Mouse (Mus musculus): ENCODE measurements around the gene Tceal9.
A peak's percentile ranks its signal among the peaks of the same experiment; 100 is the strongest.
"Not testable (repeated sequence)": the region's sequence is repeated elsewhere in the genome, so short reads cannot be mapped to it uniquely, and the experiment has no call there.

The Tceal9 gene

DNA sequence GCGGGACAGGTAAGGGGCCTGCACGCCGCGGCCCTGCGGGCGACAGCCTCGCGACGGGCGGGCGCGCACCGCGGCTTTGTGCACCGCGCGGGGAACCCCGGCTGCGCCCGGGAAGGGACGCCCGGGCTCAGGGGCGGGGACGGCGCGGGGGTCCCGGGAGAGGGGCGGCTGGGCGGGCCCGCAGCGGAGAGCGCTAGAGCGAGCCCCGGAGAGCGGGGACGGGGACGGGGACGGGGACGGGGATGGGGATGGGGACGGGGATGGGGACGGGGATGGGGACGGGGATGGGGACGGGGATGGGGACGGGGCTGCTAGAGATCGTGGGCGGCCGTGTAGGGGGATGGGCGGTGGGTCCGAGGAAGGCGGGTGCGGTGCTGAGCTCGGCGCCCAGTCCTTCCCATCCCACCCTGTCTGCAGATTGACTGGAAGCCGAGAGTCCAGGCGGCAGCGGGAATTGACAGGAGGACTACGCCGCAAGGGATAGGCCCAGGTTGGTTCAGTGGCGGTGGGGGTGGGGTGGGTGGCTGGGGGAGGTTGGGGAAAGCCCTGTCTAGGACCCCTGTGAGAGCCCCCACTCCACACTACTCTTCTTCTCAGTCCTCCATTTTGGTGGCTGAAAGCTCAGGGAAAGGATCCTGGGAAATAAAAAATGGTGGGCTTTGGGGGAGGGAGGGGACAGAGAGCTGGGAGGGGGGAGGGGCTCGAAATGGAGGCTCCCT lies 25.7 kb downstream of the Tceal9 start:
- DNase-seq (ENCODE audit: low spot score): not testable (repeated sequence)

DNA sequence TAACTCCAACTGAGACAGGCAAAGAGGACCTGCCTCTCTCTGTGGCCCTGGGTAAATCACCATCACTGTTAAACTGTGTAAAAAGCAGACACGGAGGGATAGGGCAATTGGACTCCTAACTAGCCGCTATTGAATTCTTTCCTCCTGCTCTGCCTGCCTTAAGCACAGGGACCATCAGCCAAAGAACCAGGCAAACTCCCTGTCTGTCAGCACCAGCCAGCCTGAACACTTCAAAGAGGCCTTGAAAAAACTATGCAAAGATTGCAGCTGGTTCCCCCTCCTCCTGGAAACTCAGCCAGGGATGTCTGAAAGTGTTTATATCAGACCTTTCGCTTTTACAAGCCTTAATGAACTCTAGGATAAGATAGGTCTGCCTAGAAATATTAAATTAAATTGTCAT lies 29.7 kb downstream of the Tceal9 start:
- no peak for DNase-seq (ENCODE audit: low spot score)

DNA sequence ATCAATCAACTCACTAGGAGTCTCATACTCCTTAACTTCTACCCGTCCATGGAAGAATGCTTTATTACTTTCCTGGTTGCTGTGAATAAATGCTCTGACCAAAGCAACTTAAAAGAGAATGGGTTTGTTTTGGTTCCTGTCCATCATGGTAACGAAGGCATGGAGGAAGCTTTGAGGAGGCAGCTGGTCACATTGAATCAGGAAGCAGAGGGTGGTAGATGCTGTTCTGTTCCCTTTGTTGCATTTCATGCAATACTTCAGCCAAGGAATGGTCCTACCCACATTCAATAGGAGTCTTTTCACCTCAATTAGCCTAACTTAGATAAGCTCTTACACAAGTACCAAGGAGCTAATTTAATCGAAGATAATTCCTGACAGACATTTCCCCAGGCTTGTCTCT lies 30.5 kb downstream of the Tceal9 start:
- DNase-seq (ENCODE audit: low spot score): no peak

DNA sequence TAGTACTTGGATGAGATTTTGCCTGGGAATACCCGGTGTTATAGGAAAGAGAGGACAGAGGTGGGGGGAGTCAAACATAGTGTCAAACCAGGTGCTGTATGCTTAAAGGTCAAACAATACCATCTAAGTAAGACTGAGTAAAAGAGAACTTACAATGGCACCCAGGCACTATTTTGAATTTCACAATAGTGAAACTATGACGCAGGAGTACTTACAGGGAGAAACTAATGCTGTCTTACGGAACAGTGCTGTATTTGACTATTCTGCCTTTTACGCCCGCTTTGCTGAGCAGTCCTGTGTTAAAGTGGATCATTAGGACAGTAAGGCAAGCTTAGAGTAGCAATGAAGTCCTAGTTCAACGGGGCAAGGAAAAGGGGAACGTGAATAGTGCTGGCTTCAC lies 32.7 kb downstream of the Tceal9 start:
- no peak for DNase-seq (ENCODE audit: low spot score)

DNA sequence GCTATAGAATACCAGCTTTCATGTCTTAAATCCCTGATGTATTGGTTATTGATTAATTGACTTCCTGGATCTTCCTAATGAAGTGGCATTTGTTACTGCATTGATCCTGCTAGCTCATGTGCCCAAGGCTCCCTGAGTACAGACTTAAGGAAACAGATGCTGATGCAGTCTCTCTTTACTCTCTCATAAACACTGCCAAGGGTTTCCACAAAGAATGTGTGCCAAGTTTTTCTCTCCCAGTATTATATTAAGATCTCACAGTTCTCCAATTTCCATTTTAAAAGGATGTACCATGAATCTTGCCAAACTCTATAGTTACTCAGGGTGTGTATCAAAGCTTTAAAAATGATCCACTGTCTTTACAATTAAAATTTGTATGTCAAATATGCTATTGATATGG lies 33.5 kb downstream of the Tceal9 start:
- DNase-seq (ENCODE audit: low spot score): no peak

DNA sequence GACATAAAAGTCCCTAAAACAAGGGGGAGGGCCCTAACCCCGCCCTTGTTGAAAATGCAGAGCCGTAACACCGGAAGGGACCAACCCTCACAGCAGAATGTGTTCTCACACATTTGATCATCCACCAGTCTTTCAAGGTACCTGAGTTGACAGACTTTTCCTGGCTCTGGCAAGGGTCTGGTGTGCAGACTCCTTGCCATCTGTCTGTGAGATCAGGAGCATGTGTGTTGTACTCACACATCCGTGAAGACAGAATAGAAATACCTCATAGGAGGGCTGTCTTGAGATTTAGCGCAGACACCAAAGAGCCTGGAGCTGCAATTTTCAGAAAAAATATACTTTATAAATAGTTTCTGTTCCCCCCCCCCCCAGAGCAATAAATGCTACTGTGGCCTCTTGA lies 34.5 kb downstream of the Tceal9 start:
- DNase-seq (ENCODE audit: low spot score): peak; percentile 5

DNA sequence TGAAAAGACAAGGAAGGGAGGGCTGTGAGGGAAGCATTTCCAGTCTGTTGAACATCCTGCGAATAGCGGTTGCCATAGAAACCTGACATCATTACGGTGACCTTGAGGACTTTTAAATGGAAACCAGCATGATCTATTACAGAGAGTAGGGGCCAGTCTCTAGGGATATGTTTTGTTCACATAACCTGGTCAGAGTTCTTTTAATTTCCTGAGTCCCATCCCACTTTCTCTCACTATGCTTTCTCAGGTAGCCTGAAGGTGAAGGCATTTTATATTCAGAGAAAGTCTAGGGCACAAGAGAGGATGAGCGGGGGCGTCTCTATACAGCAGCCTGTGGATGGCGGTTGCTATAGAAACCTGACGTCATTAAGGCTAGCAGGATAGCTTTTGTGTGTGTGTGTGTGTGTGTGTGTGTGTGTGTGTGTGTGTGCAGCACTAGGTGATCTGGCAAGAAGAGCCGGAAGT lies 46.0 kb downstream of the Tceal9 start:
- peak; percentile 32 for DNase-seq (ENCODE audit: low spot score)

Measured in layer of hippocampus, adult 11-12 months (tissue).